Mouse (Mus musculus) colon, adult 2 months (tissue): ENCODE data around the gene Cyp2c54. TPM values are rescaled to one million over a fixed set of nuclear protein-coding genes. Genes with fewer than 3 reads are reported as not detected.

Experiments
- polyA plus RNA-seq: library from polyadenylated mRNA; depleted of rRNA; stranded (reverse); fragments of >200 nt; gene quantifications from 2 replicates; pipeline ENCODE4 v1.2.3, GENCODE M21; 2012; rRNA removed

The Cyp2c54 gene
- not detected in 2 replicates for polyA plus RNA-seq

GRCm38 (mm10) chr19:40073701-40074100 is at the start of gene Cyp2c54:
TSS of gene Cyp2c54 (minus strand) at chr19:40073827.

GRCm38 (mm10) chr19:40089421-40089820 is 15.8 kb upstream of the Cyp2c54 start, which contains the start of gene Cyp2c50:
TSS of gene Cyp2c50 (plus strand) at chr19:40089688.

GRCm38 (mm10) chr19:39992140-39992539 is 81.5 kb downstream of the Cyp2c54 start, which contains the start of gene Cyp2c37:
TSS of gene Cyp2c37 (plus strand) at chr19:39992424.

Other genes with a start within 250 kb of the Cyp2c54 start
- 1.0 and 2.6 TPM in 2 replicates for gene Cyp2c69, start 187.0 kb downstream of the Cyp2c54 start, polyA plus RNA-seq
- not detected in 2 replicates for gene Cyp2c37, start 81.4 kb downstream of the Cyp2c54 start, polyA plus RNA-seq
- gene Cyp2c50, start 15.9 kb upstream of the Cyp2c54 start, polyA plus RNA-seq, result not detected in 2 replicates
- not detected in 2 replicates for gene Cyp2c70, start 113.5 kb upstream of the Cyp2c54 start, polyA plus RNA-seq
- gene Pdlim1, start 198.0 kb upstream of the Cyp2c54 start, polyA plus RNA-seq, result 325 and 387 TPM in 2 replicates